Mouse (Mus musculus) heart, postnatal 0 days (tissue): ENCODE measurements at regions not wholly inside any gene's neighbourhood (a gene's known extent, or its start where the extent isn't known, plus 50 kb on each side); places are given as distances from the start of the nearest gene placed in this dataset.

Experiments
- CTCF ChIP-seq: IDR thresholded peaks from 2 replicates; pipeline ENCODE4 v1.5.1; 2016; ENCODE audit warnings: antibody characterized with exemption, control low read depth, low read depth
- EP300 ChIP-seq: IDR thresholded peaks from 2 replicates; pipeline ENCODE4 v1.6.1; 2016; ENCODE audit warnings: antibody characterized with exemption, low read depth

DNA sequence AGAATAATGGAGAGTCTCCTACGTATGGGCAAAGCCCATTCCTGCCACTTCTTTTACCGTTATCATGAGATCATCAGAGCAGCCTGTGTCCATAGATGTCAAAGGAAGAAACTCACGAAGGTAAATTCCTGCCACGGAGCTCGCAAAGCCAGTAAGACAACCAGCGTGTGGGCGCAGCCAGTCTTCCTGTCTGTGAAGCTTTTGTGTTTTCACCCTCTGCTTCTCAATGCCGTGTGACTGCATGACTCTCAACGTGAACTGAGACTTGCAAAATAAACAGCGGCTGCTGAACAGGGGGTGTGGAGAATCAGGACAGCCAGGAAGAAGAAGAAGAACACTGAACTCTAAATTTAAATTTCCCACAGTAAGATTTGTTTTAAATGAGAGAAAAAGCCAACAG, 103.8 kb upstream of the Tank start:
- TF ChIP-seq EP300, result no peak
- TF ChIP-seq CTCF, result no peak
